Mouse (Mus musculus) stomach, postnatal 0 days (tissue): Measurements from ENCODE around the gene Timm22. TPM values are rescaled to one million over a fixed set of nuclear protein-coding genes. Genes with fewer than 3 reads are reported as not detected.

Experiments used
- ATAC-seq: fragments of 200-750 bp; cut with Nextera tagmentation; 2 replicates; pipeline ENCODE4 v1.8.0; 2017; ENCODE audit not compliant: low FRiP score, low TSS enrichment
- DNase-seq: peaks from one replicate; pipeline ENCODE4 v3.0.0-alpha.2; 2016; ENCODE audit warnings: low spot score
- H3K27ac ChIP-seq: fragments of 300-500 bp; sonication (generic); replicated peaks from 2 replicates; pipeline ENCODE4 v1.5.1; 2014; ENCODE audit warnings: mild to moderate bottlenecking, control low read depth
- H3K27me3 ChIP-seq: fragments of 300-500 bp; sonication (generic); 2 replicates; pipeline ENCODE4 v1.6.1; 2014; ENCODE audit warnings: low read length; ENCODE audit not compliant: control insufficient read depth, insufficient read depth
- H3K36me3 ChIP-seq: fragments of 300-500 bp; sonication (generic); 2 replicates; pipeline ENCODE4 v1.6.1; 2014; ENCODE audit warnings: low read length, mixed read lengths; ENCODE audit not compliant: control insufficient read depth, insufficient read depth
- H3K4me1 ChIP-seq: fragments of 300-500 bp; sonication (generic); replicated peaks from 2 replicates; pipeline ENCODE4 v1.6.1; 2014; ENCODE audit warnings: antibody characterized with exemption; ENCODE audit not compliant: control insufficient read depth, insufficient read depth
- H3K4me2 ChIP-seq: fragments of 300-500 bp; sonication (generic); replicated peaks from 2 replicates; pipeline ENCODE4 v1.6.1; 2014; ENCODE audit warnings: low read depth, mild to moderate bottlenecking, control low read depth, moderate library complexity
- H3K4me3 ChIP-seq: fragments of 300-500 bp; sonication (generic); 2 replicates; pipeline ENCODE4 v1.5.1; 2014; ENCODE audit warnings: low read depth, low read length, control low read depth
- H3K9ac ChIP-seq: fragments of 300-500 bp; sonication (generic); 2 replicates; pipeline ENCODE4 v1.6.1; 2014; ENCODE audit warnings: mild to moderate bottlenecking, low read length, control low read depth, mixed read lengths
- H3K9me3 ChIP-seq: fragments of 300-500 bp; sonication (generic); 2 replicates; pipeline ENCODE4 v1.6.1; 2016; ENCODE audit warnings: low read length; ENCODE audit not compliant: control insufficient read depth
- CTCF ChIP-seq: IDR thresholded peaks from 2 replicates; pipeline ENCODE4 v1.5.1; 2016; ENCODE audit warnings: antibody characterized with exemption, low read depth, mild to moderate bottlenecking, moderate library complexity
- EP300 ChIP-seq: optimal IDR thresholded peaks from 2 replicates; pipeline ENCODE3; 2016; ENCODE audit warnings: antibody characterized with exemption
- WGBS: fragments of 180-500 bp; shearing (Covaris S2); extraction: QIAGEN DNeasy Blood & Tissue Kit; methylation state at CpG from one replicate; pipeline ENCODE4 v1.1.7; 2014; 5-methylcytosine and 5-hydroxymethylcytosine counted together
- polyA plus RNA-seq: library from polyadenylated mRNA; unstranded; fragments of >200 nt; fragmentation: Nextera tagmentation; extraction: Ambion mirVana; gene quantifications from 2 replicates; pipeline ENCODE4 v1.2.1, GENCODE M21; 2015

Gene Timm22
- polyA plus RNA-seq, 1 experiment from 2014 or later: 82.1 TPM

DNA sequence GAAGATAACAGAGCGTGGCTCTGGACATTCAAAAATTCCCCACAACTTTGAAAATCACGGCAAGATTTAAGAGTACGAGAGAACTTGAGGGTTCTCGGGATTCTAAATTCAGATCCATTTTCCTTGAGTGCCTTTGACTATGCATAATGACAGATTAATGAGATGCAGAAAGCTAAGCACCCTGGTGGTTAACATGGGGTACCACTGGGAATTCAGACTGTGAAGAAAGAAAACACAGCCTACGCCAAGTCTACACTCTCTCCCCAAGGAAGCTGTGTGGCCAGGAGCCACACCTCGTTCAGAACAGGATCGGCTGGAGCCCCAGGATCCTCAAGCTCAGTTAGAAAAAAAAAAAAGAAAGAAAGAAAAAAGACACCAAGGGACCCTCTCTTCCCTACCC, 14.2 kb upstream of the Timm22 start:
- ATAC-seq: no peak
- H3K27me3 ChIP-seq: no peaks in the 10 kb centered on the region

DNA sequence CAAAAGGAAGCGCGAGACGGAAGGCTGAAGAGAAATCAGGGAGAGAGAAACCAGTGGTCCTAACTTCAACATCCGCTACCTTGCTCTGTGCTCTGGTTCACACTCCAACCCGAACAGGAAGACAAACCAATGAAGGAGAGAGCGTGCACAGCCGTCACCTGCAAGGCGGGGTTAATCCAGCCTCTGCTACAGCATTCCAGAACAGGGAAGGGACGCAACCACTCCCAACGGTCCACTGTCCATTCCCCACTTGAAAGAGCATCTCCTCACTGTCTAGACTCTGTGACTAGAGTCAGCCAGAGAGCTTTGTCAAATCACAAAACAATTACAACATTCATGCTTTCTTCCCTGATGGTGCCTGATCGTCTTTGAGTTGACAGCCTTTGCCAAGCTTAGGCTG, 13.8 kb upstream of the Timm22 start:
- no peak for TF ChIP-seq EP300
- TF ChIP-seq CTCF: no peak
- Histone ChIP-seq H3K36me3 (no peaks in the 10 kb centered on the region), H3K4me2 (no peak overlapping the region), H3K4me3 (no peak overlapping the region), H3K9me3 (no peaks in the 10 kb centered on the region), H3K27ac (no peak overlapping the region; the same call in 1 of the 2 replicates), H3K27me3 (no peaks in the 10 kb centered on the region), H3K4me1 (no peaks in the 10 kb centered on the region), H3K9ac (no peak overlapping the region)
- no peak for DNase-seq
- ATAC-seq: no peak
- WGBS: 64% methylated on average over 11 of the region's 11 CpGs

More for the DNA sequence above, 14.2 kb upstream of the Timm22 start:
- no peak overlapping the region; the same call in 1 of the 2 replicates for H3K27ac ChIP-seq
- no peak overlapping the region for H3K9ac ChIP-seq
- no peaks in the 10 kb centered on the region for H3K36me3 ChIP-seq
- H3K4me1 ChIP-seq: no peaks in the 10 kb centered on the region
- H3K9me3 ChIP-seq: no peaks in the 10 kb centered on the region
- H3K4me2 ChIP-seq: no peak overlapping the region
- no peak overlapping the region for H3K4me3 ChIP-seq
- DNase-seq: no peak
- 70% methylated on average over 7 of the region's 7 CpGs for WGBS
- TF ChIP-seq CTCF: peak; percentile 37
- TF ChIP-seq EP300: no peak

DNA sequence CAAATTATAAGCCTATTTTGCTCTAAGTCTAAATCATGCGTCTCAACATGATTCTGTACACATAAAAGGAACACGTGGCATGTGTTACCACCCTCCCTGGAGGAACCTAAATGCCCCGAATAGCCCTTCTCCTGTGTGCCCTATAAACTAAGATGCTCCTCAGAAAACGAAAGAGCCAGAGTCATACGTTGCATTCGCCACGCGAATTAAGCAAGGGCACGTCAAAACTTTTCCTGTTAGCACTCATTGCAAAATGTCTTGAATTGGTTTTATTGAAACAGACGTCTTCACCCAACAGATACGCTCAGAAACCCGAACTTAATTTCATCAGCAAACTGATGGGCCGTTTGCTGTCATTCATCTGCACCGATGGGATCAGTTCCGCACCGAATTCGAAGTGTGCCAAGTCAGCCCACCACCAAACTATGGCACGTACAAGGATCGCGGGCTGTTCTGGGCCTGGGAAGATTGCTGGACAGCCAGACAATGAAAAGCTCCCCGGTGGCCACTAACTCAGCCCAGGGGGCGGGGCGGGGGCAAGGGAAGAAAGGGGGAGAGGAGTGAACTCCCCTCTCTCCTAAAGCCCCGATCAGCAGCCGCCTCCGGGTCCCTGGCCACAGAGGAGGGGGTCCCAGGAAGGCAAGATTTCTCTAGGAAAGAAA, 9.0 kb upstream of the Timm22 start:
- DNase-seq: peak; percentile 47
- WGBS: 1% methylated on average over 26 of the region's 26 CpGs
- peak overlapping the region; percentile 99 for H3K4me2 ChIP-seq
- peak overlapping the region; percentile 90 for H3K4me3 ChIP-seq
- H3K27ac ChIP-seq: peak overlapping the region; percentile 89
- peak overlapping the region; percentile 85 for H3K9ac ChIP-seq
- no peaks in the 10 kb centered on the region for H3K36me3 ChIP-seq
- TF ChIP-seq EP300 (no peak), CTCF (no peak)
- no peaks in the 10 kb centered on the region for H3K27me3 ChIP-seq
- no peaks in the 10 kb centered on the region for H3K9me3 ChIP-seq
- ATAC-seq: no peak
- H3K4me1 ChIP-seq: no peaks in the 10 kb centered on the region

DNA sequence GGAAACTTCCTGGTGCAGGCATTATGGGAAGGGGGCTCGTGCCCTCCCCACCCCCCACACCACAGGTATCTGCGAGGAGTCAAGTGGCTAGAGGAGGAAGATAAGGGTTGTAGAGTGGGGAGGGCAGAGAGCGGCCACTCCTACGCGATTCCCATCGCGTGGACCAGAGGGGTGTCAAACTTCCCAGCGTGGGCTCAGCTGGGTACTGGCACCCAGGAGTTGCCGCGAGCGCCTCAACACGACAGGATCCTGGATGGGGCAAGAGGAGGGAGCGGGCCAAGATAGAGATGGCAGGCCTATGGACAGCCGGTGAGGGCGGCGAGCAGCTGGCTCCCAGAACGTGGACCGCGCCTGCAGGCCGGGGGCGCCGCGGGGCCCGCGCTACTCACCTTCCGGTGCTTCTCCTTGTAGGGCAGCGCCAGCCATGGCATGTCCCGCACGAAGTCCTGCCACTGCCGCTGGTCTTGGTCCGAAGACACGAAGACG, 8.4 kb upstream of the Timm22 start:
- TF ChIP-seq EP300: no peak
- Histone ChIP-seq H3K4me3 (peak overlapping the region; percentile 90), H3K9ac (peak overlapping the region; percentile 85), H3K9me3 (no peaks in the 10 kb centered on the region), H3K36me3 (no peaks in the 10 kb centered on the region), H3K27ac (peak overlapping the region; percentile 89), H3K4me2 (peak overlapping the region; percentile 99), H3K4me1 (no peaks in the 10 kb centered on the region), H3K27me3 (no peaks in the 10 kb centered on the region)
- WGBS: 0% methylated on average over 31 of the region's 33 CpGs
- peak; percentile 65 for ATAC-seq
- DNase-seq: peak; percentile 65

DNA sequence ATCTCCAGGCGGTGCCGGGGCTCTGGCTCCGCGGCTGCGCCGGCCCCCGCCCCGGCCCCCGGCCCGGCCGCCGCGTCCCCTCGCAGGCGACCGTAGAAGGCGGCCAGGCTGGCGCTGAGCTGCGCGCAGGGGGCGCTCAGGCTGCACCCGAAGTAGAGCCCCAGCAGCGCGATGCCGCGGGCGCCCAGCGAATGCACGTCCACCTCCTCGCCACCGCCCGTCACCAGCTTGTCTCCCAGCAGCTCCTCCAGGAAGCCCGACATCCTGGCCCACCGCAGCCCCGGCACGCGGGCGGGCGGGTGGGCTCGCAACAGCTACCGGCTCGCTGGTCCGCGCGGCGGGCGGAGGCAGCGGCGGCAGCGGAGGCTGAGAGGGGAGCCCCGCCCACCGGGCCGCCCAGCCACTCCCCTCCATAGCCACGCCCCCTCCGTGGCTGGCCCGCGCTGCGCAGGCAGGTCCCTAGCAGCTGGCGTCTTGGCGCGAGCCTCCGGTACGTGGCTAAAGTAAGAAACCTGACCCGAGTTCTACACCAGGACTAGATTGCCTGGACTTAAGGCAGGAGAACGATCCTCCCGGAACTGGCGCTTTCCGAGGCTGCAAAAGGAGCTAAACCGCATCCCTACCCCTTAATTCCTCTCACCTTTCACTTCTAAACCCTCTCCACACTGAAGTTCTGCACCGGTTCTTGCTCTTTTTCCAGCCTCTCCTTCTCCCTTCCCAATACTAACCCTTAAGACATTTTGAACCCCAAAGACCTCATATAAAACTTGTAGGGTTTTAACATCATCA, 7.8 kb upstream of the Timm22 start, which contains the start of gene Nxn:
Gene Nxn, minus strand, starts transcription at position 343 of the 789 bp plus-strand sequence.
- peak within 1 kb of the TSS; percentile 85 for H3K9ac ChIP-seq
- H3K36me3 ChIP-seq: no peaks in the 10 kb centered on the region
- DNase-seq (peak; percentile 94), ATAC-seq (peak; percentile 94)
- no peaks in the 10 kb centered on the region for H3K4me1 ChIP-seq
- WGBS: under 1% methylated on average over 56 of the region's 70 CpGs
- H3K9me3 ChIP-seq: no peaks in the 10 kb centered on the region
- no peak for TF ChIP-seq EP300
- peak; percentile 21; the same call in 1 of the 2 replicates for TF ChIP-seq CTCF
- peak within 1 kb of the TSS; percentile 89 for H3K27ac ChIP-seq
- H3K4me2 ChIP-seq: peak within 1 kb of the TSS; percentile 99
- H3K4me3 ChIP-seq: peak within 1 kb of the TSS; percentile 90
- H3K27me3 ChIP-seq: no peaks in the 10 kb centered on the region
